Mouse (Mus musculus) left cerebral cortex, adult 2 months (tissue): ENCODE measurements around the gene Filip1l. TPM values are rescaled to one million over a fixed set of nuclear protein-coding genes. Genes with fewer than 3 reads are reported as not detected.

Experiments
- DNase-seq, 2 experiments: peaks; one replicate each; pipeline ENCODE4 v3.0.0; 2021 to 2022; ENCODE audit warnings: low spot score in 2 of 2, mixed read lengths in 1 of 2; ENCODE audit errors: extremely low spot score in 1 of 2
- H3K27ac ChIP-seq: fragments of 200-600 bp; 2 replicates; pipeline ENCODE4 v1.8.1; 2022
- H3K4me3 ChIP-seq: fragments of 200-600 bp; 2 replicates; pipeline ENCODE4 v1.8.1; 2022
- CTCF ChIP-seq: fragments of 200-600 bp; IDR thresholded peaks from 2 replicates; pipeline ENCODE4 v1.8.1; 2022; ENCODE audit warnings: antibody characterized with exemption, mild to moderate bottlenecking, moderate library complexity
- intact Hi-C: fragments of 180-260 bp; cut with DNase I; formaldehyde crosslinking; loops from one replicate; pipeline ENCODE4 v1.15.1; 2025
- total RNA-seq, 2 experiments: library from RNA; stranded (reverse); gene quantifications; 2 replicates each; pipeline ENCODE4 v1.2.3; 2021

Gene Filip1l
- total RNA-seq, 2 experiments from 2014 or later = 3.0 to 3.7 TPM

DNA sequence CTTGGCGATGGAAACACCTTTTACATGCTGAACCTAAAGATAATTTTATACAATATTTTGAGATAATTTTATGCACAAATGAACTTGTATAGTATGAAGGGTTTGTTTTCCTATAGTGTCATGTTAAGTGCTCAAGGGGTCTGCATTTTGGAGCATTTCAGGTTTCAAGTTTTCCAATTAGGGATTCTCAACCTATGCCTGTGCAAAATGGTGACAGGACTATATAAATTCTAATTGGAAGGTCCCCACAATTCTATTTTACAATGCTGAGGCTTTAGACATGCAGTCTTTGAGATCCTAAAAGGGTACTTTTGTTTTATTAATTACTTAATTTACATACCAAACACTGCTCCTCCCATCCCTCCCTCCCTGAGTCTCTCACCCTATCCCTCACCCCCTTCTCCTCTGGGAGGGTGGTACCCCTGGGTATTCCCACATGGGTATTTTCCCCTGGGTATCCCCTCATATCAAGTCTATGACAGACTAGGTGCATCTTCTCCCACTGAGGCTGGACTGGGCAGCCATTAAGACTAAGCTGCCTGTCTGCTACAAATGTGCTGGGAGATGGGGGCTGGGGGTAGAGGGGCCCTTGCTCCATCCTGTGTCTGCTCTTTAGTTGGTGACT is 223.0 kb downstream of the Filip1l start:
- TF ChIP-seq CTCF = no peak
- intact Hi-C loops = no loop called here
- no peak for DNase-seq
- Histone ChIP-seq H3K4me3 (no peak overlapping the region), H3K27ac (no peak overlapping the region)

DNA sequence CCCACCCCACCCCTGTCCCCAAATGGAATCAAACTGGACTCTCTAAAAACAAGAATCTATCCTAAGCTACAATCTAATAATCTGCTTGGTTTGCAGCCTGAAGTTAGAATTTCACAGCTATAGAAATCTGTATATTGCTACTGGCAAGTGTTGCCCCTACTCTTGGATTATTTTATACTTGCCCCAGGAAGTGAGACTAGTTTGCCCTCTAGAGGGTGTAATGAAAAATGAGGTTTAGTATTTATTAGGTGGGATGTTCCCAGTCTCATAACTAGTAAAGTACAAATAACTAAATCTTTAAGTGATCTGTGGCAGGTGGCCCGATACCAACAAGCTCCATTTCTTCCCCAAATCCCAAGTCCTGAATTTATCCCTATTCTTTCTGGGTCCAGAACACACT is 224.6 kb downstream of the Filip1l start:
- Histone ChIP-seq H3K4me3 (no peak overlapping the region), H3K27ac (no peak overlapping the region)
- intact Hi-C loops = no loop called here
- peak; percentile 46 for TF ChIP-seq CTCF
- no peak for DNase-seq

DNA sequence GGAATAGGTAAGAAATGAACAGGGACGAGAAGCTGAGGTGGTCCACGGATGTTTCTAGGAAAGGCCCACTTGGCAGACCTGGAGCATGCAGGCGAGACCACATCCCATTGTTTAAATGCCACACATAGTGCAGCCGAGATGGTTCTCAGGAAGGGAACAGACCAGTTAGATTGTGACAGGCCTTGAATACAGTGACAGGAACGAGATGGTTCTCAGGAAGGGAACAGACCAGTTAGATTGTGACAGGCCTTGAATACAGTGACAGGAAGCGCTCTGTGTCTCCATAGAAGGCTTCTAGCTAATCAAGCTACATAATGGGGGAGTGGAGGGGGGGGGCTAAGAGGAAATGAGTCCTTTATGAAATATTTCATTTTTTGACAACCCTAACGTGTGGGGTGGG is 227.1 kb downstream of the Filip1l start:
- no peak overlapping the region for H3K4me3 ChIP-seq
- TF ChIP-seq CTCF = no peak

DNA sequence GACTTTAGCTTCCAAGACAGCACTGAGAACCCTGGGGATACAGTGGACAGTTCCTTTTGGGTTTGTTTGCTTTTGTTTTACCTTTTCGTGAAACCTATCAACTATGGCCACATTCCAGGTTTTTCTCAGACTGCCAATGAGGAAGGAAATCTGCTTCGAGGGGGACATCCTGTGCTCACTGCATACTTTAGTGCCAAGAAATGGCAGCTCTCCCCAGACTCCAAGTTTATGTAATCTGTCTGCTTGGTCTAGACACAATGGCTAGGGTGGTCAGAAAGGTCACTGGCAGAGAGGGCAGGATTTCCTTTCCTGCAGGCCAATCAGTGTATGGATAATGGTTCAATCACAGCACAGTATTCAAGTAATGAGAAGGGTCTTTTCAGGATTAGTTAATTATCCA is 229.1 kb downstream of the Filip1l start:
- intact Hi-C loops = loop anchor here (5.0 kb wide), 1 partner anchor 180 kb away; no protein-coding TSS in a partner anchor
- Histone ChIP-seq H3K27ac (no peak overlapping the region), H3K4me3 (no peak overlapping the region)
- TF ChIP-seq CTCF = no peak
- DNase-seq = no peak

More for the DNA sequence above, 227.1 kb downstream of the Filip1l start:
- no peak overlapping the region for H3K27ac ChIP-seq
- intact Hi-C loops = loop anchor here (5.0 kb wide), 1 partner anchor 178 kb away; no protein-coding TSS in a partner anchor
- DNase-seq = no peak

DNA sequence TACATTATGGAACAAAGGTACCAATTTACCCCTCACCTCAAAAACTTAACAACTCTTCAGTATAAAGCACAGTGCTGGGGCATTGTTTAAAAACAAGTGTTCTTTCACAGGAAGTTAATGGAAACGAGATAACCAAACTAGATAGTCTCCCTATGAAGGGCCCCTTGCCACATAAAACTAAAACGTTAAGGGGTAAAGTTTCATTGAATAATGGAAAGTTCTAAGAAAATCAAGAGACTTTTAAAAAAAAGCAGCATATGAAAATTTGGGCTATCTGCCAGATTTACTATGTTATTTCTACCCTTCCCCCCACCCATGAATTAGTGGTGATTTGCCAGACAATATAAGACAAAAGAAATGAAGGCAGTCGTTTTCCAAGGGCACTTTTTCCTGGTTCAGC is 232.3 kb downstream of the Filip1l start:
- intact Hi-C loops = no loop called here
- no peak for DNase-seq
- no peak for TF ChIP-seq CTCF
- no peak overlapping the region for H3K27ac ChIP-seq
- no peak overlapping the region for H3K4me3 ChIP-seq

DNA sequence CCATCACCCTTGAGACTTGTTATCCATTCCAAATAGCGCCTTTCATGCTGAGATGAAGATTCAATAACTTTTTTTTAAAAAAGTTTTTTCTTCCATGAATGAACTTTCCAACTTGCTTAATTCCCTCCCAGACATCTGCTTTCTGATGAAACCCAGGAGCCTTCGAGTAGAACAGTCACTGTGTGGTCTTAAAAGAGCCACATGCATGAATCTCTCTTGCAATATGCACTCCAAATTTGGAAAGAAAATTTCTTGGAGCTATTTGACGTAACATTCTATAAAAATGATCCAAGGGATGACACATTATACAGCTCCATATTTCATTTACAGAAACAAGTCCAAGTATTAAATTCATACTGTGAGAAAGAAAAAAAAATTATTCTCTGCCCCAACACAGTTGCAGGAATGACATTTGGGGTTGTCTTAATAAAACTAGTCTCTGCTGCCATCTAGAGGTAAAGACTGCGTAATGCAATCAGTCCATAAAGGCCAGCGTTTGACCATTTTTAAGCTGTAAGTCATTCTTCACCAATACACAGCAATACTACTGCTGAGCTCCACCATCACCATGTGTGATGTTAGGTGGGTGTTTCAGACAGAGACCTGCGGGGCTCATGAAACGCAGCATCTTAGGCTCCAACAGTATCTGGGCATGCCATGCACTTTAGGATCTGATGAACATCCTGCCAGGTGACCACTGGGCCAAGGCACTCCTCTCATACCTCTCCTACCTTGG is 240.7 kb downstream of the Filip1l start:
- Histone ChIP-seq H3K27ac (no peak overlapping the region), H3K4me3 (no peak overlapping the region)
- peak; percentile 92 for TF ChIP-seq CTCF
- intact Hi-C loops = no loop called here
- peak; percentile 17 to 18 for DNase-seq

DNA sequence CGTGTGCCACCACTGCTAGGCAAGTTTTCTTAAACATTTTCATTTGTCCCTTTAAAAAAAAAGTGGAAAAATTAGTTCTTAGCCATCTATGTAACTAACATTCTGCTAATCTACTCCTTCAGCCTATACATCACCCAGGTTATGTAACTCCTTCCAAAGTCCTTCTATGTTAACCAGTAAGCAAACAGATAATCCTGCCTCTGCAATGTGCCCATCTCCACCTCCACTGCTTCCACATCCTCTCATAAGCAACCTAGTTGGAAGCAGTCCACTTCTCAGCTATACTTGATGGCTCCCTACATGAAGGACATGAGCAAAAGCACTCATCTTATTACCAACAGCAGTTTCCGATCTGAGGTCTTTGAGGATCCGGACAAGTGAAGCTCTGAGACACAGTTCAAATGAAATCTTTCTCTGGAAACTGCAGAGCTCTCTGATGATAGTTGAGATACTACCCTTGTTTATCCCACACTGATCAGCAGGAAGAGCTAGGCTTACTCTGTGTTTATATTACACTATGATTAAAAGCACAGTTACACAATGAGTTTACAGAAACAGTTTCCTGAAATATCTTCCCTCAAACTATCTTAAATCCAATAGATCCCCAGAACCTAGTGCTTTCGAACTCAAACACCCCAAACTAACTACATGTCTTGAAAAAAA is 244.5 kb downstream of the Filip1l start:
- Histone ChIP-seq H3K27ac (no peak overlapping the region), H3K4me3 (no peak overlapping the region)
- intact Hi-C loops = loop anchor here (5.0 kb wide), 1 partner anchor 355 kb away; no protein-coding TSS in a partner anchor
- no peak for DNase-seq
- no peak for TF ChIP-seq CTCF

DNA sequence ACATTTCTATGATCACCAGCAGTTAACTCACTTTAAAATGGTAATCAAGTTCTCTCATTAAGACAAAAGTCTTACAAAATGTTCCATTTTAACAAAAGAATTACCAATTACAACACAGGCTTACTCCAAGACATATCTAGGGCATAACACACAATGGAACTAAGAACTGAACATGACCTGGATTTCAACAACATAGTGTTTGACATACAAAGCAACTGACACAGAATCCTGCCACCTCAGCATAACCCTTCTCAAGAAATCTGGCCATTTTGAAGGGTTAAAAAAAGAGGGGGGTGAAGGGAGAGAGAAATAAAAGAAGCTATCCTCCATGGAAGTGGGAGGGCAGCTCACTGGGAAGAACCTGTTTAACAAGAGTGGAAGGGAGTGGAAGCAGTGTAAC is 248.1 kb downstream of the Filip1l start:
- Histone ChIP-seq H3K4me3 (no peak overlapping the region), H3K27ac (no peak overlapping the region)
- DNase-seq = no peak
- intact Hi-C loops = loop anchor here (10.0 kb wide), 1 partner anchor 826 kb away; no protein-coding TSS in a partner anchor
- TF ChIP-seq CTCF = no peak

DNA sequence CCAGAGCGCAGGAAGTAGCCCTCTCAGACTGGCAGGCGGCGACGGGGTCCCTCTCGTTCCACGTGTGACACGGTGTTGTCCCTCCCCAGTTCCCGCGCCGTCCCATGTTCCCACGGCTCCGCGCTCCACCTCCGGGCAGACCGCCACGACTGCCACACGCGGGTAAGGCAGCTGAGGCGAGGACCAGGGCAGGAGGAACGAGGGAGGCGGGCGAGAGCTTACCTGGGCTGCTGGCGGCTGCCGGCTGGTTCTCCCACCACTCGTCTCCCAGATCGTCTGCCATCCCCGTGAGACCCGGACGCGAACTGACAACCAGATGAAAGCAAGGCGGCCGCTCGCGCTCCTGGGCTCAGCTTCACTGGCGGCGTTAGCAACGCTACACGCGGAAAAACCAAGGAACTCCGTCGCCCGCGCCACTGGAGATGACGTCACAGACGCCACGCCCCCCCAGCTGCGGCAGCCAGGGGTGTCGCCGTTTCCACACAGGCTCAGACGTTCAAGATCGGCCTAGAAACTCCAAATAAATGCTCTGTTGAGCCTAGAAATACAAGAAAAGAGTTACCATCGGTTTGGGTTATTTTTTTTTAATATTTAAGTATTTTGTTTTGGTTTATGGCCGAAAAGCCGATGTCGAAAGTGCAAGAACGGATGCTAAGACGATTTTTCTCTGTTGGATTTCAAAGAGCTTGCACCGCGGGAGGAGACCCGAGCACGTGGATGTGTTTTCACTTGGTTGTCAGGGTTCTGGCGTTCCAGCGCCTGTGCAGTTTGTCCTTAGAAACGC is 253.7 kb downstream of the Filip1l start, which contains the start of gene Cmss1:
Cmss1 (minus strand) TSS at position 421 of the 784 bp plus-strand sequence.
- intact Hi-C loops = loop anchor here (10.0 kb wide), 1 partner anchor 832 kb away; no protein-coding TSS in a partner anchor
- Histone ChIP-seq H3K27ac (peak within 1 kb of the TSS; percentile 96), H3K4me3 (peak within 1 kb of the TSS; percentile 78)
- peak; percentile 81 to 85 for DNase-seq
- no peak for TF ChIP-seq CTCF

DNA sequence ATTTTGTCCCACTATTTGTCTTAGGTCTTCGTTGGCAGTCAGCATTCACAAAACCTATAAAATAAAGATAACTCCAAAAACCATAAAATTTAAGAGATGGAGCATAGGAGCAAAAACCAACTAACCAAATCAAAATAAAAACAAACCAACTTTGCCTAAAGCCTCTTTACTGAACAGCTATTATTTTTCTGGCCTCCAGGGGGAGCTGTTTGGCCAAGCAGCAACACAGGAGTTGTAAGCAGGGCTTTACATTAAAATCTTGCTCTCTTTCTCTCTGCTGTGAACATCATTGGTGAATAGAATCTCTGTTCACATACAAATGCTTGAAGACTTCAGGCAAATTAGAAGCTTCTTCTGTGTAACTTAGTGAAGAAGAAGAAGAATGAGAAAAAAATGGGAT is 258.9 kb downstream of the Filip1l start:
- no peak overlapping the region for H3K27ac ChIP-seq
- H3K4me3 ChIP-seq = no peak overlapping the region
- intact Hi-C loops = no loop called here
- DNase-seq = peak in 1 of 2 experiments; percentile 21
- TF ChIP-seq CTCF = peak; percentile 80

Other genes with a start within 250 kb of the Filip1l start
- gene Tomm70a, start 231.4 kb upstream of the Filip1l start, total RNA-seq = 10 to 100 TPM; 96.3 to 96.9 TPM
- gene Nit2, start 185.8 kb upstream of the Filip1l start, total RNA-seq = 10 to 100 TPM; 13.6 to 14.5 TPM
- 10 to 100 TPM; 45.0 to 46.1 TPM for gene Tbc1d23, start 121.6 kb upstream of the Filip1l start, total RNA-seq
- gene Tmem30c, start 60.2 kb upstream of the Filip1l start, total RNA-seq = under 1 TPM; 0.29 to 0.42 TPM